Mouse (Mus musculus) thymus, postnatal 14 days (tissue): Measurements from ENCODE around the gene Slc24a5.
"Not testable (repeated sequence)": the region's sequence is repeated elsewhere in the genome, so short reads cannot be mapped to it uniquely, and the experiment has no call there.

Experiments
- DNase-seq: peaks from one replicate; pipeline ENCODE4 v3.0.0; 2021

Gene Slc24a5

DNA sequence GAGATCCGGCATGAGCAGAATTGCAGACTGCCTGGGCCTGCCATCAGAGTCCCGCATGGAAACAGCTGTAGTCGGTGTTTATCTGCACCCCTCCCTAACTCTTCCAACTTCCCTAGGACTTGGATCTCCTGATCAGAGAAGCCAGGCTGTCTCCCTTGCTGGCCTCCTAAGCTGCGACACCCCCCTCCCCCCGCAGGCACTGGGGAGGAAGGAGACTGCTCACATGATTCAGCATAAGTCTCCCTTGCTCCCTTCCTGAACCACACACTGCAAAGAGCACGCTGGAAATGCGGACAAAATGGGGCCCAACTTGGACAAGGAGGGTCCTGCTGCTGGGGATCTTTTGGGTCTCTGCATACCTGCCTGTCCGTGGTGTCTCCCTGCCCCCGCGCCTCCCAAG lies at the start of gene Slc24a5:
Gene Slc24a5, plus strand, starts transcription at position 231 of the 400 bp plus-strand sequence.
- DNase-seq: no peak

DNA sequence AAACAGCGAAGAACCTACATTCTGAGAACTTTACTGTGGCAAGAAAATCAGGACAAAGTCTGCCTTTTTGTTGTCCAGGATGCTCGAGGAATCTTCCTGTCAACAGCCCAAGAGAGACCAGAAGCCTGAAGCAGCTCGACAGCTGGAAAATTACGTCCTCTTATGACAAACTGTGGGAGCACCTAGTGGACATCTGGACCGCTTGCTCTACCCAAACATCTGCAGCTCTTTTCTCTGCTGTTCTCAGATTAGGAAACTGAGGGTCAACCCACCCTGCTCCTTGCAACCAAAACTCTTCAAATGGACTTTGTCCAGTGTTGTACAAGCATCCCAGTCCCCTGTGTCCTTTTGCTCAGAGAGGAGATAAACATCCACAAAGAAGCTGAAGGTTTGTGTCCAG lies 43.5 kb upstream of the Slc24a5 start:
- DNase-seq: no peak

DNA sequence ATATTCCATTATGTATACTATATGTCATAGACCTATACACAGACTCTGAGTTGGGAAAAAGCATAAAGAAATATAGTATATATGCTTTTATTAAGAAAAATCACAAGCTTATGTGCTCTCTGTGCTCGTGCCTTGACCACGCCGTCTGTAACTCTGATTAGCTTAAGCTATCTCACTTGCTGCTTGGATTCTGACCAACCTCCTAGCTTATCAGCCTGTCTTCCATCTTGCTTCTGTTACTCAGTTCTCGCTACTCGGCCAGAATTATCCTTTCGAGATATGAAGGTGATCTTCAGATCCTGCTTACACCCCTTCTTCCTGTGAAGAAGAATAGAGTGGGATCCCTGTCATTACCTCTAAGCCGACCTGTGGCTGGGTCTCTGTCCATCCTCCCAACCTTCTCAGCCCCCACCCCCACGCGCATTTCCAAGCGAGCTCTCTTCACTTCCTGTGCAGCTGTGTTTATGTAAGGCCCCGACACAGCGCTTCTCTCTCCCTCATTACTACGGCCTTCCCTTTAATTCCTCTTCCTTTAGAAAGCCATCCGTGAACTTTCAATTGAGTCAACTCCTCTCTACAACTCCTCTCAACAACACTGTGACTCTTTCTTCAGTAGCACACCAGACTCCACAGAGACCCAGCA lies 41.4 kb upstream of the Slc24a5 start:
- DNase-seq: no peak

DNA sequence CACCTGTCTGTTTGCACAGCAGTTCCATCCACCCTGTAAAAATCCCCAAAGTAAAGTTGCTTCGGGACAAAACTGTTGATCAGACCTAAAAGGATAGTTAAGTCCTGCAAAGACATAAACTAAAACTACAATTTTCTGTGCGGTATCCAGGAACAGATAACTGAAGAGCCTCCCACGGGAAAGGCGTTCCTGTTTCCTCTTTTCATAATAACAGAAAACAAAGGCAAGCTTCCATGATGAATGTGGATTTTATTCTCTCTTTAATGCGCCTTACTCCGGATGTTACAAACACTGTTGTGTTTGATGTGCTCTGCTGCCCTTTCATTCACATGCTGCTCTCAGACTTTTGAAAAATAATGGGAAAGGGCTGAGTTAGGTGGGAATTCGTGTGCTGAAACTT lies 37.3 kb upstream of the Slc24a5 start:
- no peak for DNase-seq

DNA sequence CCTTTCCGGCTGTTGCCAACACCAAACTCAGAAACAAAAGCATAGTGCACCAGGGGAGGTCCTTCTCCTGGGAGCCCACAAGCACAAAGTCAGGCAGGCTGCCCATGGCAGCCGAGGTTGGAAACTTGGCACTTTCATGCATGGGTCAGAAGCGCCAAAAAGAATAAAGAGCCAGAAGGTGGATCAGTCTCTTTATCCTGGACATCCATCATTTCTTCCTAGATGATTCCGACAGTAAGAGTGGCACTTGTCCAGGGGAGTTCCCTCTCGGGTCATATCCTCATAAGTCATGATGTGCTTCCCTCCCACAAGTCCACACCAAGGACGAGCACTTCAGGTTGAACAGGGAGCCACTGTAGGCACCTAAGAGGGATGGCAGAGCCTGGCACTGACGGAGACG lies 36.8 kb upstream of the Slc24a5 start:
- DNase-seq: no peak

DNA sequence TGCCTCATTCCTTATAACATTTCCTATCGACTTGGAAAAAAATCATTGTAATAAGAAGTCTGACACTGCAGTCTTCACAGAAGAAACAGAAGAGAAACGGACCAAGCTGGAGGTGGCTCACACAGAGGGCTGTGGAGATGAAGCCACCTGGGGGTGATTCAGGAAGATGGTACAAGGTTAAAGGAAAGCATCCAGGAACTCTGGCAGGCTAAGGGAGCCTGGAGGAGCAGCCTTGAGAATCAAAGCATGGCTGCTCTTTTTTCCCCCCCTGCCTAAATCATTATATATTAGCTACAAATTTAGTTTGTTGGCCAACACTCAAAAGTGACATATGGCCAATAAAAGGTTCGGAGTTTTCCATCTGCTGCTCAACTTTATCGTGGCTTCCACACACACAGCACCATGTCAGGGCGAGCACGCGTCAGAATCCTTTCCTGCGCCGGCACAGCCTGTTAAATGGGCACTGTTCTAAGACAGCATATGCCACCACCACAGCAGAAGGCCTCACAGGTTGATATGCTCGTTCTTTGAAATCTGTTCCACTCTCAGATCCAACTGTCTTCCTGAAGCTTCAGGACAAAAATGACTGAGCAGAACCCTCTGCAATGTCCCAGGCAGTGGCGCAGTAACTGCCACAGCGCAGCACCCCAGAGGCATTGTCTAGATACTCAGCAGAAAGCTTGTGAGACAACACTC lies 36.2 kb upstream of the Slc24a5 start:
- DNase-seq: no peak

DNA sequence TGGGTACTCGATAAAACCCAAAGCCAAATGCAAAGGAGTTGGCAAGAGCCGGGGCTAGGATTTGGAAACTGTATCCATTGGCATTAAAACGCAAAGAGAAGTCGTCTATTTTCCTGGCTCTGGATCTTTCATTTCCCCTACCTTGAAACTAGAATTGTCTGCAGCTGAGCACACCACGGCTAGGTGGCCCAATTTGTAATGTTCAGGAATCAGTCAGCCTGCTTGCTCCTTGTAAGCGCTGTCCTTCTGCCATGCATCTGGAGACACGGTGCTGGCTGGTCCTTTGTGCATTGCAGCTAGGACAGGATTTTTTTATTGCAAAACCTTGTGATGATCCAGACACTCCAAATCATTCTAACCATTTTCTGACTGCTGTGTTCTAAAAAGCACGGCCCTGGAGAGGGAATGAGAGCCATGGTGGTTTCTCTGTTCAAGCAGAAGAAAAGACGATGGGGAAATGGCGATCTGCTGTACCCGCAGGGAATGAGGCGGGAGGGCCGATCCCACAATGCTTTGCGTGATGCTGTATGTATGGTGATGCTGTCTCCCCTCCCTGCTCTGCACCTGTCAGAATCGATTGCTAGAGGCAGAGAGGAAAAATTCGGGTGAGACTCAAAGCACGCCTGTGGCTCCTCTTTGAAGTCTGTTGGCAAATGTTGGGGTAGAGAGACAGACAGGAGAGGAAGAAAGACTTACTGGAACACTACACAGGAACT lies 35.5 kb upstream of the Slc24a5 start:
- no peak for DNase-seq

DNA sequence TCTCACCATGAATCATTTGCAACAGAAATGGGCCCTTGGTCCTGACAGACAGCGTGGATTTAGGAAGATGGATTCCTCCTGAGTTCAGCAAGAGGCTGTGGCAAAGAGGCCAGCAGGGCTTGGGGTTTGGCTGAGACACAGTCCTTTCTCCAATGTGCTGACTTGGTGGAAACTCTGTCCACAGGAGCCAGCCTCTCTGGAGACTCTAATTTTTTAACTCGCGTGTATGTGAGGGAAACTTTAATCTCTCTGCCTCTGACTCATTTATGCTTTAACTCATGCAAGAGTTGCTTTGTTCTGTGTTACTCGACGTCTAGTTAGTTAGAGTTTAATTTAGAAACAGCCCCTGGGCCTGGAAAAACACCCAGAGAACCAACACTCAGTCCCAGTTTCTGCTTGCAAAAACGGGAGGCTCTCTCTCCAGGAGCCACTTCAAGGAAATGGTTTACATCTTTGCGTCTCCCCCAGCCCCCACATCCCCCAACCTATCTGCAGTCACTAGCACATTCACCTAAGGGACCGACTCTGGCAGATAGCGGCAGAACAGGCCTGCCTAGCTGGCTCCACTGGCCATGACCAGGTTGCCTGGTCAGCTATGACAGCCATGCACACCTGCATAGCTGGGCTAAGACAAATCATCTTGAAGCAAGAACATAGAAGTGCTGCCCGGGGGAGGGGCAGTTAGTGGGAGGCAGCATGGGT lies 34.7 kb upstream of the Slc24a5 start:
- no peak for DNase-seq

DNA sequence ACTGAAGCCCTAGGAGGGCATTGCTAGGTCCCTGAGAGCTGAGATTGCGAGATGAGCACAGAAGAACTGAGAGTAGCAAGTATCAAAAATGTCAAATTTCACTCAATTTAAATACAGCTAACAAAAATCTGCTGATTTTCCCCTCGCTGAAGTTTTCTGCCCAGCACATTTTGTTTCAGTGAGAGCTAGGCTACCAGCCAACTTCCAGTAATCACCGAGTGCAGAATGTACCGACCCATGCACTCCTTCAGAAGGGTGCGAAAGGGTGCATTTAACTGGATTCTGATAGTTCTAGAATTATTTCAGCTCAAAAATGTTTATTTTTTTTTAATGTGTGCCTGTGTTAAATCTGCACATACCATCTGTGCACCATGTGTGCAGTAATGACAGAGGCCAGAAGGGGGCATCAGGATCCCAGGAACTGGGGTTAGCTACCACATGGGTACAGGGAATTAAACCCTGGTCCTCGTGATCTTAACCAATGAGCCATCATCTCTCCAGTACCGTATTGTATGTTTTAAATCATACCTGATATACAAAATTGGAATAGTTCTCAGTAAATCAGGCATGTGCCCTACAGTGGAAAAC lies 12.5 kb upstream of the Slc24a5 start:
- no peak for DNase-seq

DNA sequence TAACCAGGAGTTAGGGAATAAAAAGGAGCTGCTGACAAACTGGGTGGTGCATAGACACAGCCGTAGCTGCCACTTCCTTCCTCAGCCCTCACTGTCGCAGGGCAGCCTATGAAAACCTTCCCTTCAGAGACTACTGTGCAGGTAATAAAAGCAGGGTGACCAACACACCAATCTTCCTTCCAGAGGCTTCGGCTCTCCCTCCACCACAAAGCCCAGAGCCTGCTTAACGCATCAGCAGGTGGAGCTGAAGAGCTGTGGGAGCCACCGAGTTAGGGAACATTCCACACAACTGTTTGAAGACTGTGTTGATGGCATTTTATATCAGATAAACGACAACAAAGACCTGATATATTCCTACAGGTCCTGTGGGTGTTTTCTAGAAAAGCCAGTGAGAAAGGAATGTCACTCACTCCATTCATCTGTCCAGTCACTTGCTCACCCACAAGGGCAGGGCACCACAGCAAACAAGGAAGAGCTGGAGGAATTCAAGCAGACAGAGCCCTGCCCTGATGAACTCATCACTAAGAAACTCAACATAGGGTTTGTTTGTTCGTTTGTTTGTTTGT lies 10.6 kb upstream of the Slc24a5 start:
- DNase-seq: no peak

DNA sequence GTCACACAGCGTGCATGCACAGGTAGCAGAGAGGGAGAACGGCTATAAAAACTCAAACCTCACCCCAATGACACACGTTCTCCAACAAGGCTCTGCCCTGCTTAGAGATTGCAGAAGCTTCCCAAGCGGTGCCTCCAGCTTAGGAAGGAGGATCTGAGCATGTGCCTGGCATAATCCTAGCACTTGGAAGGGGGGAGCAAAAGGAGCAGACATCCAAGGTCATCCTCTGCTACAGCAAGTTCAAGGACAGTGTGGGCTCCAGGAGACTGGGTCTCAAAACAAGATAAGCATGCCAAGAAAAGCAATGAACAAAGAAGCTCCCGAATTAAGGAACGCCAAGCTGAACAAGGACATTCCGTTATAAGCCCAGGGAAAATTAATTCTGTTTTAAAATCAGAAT lies 6.5 kb upstream of the Slc24a5 start:
- no peak for DNase-seq

DNA sequence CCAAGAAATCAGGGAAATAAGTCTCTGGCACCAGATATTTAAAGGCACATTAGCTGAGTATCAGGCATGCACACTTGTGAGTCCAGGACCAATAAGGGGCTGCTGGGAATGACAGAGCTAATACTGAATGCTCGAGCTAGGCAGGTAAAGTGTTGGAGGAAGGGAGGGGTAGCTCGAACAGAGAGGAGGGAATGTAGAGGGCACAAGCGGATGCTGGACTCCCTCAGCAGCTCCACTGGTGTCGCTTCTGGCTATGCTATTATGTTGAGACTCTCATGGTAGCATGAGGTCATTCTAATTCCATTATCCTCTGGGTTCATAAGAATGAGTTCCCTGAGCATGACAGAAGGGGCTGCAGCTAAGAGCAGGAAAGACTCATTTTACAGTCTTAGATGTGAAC lies 5.0 kb upstream of the Slc24a5 start:
- DNase-seq: no peak

DNA sequence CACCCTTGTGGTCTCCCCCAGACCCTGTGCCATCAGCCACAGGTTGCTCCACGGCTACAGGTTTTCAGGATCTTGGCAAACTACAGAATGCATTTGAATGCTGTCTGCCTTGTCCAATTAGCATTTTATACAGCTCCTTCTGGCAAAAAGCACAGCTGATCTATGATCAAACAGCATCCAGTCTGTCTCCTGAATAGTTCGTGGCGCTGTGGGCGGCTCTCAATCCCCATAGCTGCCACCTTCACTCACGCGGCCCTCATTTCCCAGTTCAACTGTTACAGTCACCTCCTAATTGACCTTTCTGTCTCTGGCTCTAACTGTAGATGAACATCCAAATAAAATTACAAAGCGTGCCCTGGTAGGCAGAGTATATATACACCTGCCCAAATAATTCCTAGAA lies 551 bp upstream of the Slc24a5 start:
- DNase-seq: no peak

DNA sequence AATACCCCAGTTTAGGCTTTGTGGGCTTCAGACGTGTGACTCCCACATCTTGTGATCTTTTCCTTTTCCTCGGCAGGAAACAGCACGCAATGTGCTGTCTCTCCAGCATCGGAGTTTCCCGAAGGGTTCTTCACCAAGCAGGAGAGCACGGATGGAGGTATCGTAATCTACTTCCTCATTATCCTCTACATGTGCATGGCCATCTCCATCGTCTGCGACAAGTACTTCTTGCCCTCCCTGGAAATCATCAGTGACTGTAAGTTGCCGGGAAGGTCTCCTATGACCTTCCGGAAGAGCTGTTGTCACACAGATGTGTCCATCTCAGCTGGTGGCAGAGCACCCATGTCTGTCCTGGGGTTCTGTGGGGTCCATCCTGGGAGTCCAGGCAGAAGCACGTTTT lies 772 bp downstream of the Slc24a5 start:
- DNase-seq: no peak

DNA sequence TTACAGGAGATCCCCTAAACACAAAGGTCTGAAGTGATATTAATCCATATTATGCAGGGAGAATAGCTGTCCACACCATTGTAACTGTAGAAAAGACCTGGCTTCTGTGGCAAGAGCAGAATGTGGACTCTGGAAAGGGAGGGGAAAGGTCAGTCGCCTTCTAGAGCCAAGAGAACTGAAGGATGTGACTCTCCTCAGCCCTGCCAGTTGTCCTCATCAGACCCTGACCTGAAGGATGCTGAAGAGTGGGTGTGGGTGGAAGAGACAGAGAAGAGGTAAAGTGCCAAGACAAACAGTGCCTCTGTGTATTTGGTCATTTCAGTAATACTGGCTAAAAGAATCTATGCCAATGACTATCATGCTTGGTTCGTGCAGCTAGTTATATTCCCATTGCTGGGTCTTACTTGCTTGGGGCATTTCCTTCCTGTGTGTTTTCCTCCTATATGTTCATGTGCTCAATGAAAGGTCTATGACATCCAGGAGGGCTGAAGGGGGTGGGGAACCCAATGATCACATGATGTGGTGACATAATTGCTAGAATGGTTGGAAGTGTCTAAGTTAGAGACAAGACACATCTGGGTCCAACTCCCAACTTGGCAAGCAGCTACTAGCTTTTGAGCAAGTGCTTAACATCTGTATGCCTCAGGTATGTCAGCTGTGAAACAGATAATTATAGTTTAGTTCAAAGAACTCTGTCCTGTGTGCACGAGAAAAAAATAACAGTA lies 5.3 kb downstream of the Slc24a5 start:
- DNase-seq: no peak

DNA sequence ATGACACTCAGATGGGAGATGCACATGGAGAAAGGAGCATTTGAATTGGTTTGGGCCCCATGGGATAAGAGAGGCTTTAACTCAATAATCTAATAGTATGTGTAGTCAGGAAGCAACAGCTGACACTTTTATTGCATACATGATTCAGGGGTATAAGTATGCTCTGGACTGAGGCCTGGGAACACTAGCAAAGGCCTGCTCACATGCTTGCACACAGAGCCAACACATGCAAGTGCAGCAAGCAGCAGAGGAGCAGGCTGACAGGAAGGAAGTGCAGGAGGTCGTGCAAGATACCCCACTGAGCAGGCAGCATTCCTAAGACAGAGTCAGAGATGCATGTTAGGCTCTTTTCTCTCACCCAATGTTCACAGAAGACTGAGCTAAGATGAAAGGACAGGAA lies 16.0 kb downstream of the Slc24a5 start:
- DNase-seq: no peak

DNA sequence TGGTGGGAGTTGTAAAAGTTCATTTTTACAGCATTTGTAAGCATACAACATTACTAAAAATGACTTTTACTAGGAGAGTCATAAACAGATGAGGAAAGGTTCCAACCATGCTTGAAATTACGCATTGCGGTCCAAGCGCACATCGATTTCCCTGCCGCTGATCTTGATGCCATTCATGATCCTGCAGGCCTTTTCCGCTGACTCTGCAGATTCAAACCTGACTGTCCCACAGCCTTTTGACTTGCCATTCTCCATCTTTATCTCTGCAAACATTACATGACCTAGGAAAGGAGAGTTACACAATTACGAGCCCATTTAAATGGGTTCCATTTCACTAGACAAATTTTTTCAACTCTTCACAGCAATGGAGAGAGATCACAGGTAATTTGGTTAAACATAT lies 20.8 kb downstream of the Slc24a5 start:
- no peak for DNase-seq

DNA sequence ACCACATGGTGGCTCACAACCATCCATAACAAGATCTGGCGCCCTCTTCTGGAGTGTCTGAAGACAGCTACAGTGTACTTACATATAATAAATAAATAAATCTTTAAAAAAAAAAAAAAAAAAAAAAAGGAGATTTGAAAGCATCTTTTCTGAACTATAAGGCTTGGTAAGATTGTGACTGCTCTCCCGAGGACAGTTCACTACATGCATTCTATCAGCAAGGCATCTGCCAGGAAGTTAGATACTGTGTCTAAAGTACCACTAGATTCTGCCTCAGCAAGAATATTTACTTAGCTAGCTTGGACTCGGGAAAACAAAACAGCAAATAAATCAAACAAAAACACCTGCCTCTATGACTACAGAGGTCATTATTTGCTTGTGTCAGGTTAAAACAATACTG lies 24.2 kb downstream of the Slc24a5 start:
- DNase-seq: not testable (repeated sequence)

DNA sequence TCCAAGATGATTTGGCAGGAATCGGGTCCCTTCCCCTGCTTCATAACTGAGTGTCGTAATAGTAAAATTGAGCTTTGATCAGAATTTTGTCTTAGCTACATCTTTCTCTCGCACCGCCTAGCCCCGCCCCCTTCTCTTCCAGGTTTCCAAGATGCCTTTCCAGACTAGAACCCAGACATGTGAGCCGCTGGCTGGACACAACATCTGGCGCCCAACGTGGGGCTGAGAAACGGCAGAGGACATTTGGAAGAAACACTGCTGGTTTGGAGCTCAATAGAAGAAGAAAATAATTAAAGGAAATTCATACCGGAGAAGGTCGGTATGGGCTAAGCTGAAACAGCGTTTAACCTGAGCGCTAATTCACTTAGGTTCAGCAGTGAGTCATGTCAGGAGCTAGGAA lies 36.6 kb downstream of the Slc24a5 start:
- not testable (repeated sequence) for DNase-seq

DNA sequence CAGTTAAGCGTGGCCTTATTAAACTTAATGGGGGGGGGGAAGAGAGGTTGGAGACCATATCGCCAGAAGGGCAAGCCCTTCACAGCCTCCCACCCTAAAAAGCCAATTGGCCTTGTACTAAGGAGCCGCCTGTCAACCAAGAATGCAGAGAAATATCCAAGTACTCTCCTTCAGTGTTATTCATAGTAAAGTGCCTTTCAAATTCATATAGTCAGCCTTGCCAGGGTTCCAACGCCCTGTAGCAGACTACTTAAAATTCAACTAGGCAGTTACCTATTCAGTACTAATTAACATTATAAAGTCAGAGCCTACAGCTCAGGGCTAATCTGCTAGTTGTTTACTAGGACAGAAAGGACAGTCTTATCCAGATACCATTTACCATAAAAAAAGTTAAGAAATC lies 38.6 kb downstream of the Slc24a5 start:
- DNase-seq: not testable (repeated sequence)

DNA sequence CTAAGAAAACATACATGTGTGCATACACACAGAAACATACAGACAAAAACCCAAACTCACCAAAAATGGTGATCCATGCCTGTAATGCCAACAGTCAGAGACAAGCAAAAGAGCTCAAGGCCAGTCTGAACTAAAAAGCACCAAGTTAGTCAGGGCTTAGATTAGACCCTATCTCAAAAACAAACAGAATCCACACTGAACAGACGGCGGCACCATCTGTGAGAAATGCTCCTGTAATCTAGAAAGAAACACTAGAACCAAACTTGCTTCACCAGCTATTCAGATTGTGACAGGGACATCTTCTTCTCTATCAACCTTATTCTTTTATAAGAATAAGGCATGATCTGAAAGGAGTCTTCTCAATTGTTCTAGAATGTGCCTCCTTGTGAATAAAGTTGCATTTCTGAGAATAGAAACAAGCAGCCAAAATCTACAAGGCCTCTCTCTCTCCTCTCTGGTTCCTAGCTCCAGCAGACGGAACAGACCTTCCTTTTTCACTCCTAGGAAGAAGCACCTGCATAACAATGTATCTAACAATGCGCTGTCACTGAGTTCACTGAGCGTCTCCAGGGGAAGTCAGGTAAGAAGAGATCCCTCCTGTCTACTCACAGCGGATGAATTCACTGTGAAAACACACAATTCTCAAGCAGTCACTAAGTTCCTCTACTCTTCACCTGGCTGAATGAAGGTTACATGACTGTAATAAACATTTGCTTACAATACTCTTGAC lies 51.6 kb downstream of the Slc24a5 start:
- no peak for DNase-seq

DNA sequence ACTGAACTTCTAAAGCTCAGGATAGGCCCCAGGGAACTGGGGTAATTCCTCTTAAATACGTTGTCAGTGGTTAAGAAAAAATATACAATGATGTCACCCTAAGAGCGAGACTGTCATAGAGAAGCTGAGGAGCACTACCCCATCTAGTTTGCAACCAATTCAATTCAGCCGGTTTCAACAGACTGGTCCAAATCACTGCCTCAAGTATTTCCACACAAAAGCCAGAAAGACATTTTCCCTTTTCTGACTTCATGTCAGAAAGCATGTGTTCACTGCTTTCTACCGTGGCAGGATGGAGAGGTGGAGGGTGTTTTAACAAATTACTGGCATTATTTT lies 54.3 kb downstream of the Slc24a5 start:
- no peak for DNase-seq
